ENCODE assay signal across 8 mouse cellular contexts in the genomic region with DNA sequence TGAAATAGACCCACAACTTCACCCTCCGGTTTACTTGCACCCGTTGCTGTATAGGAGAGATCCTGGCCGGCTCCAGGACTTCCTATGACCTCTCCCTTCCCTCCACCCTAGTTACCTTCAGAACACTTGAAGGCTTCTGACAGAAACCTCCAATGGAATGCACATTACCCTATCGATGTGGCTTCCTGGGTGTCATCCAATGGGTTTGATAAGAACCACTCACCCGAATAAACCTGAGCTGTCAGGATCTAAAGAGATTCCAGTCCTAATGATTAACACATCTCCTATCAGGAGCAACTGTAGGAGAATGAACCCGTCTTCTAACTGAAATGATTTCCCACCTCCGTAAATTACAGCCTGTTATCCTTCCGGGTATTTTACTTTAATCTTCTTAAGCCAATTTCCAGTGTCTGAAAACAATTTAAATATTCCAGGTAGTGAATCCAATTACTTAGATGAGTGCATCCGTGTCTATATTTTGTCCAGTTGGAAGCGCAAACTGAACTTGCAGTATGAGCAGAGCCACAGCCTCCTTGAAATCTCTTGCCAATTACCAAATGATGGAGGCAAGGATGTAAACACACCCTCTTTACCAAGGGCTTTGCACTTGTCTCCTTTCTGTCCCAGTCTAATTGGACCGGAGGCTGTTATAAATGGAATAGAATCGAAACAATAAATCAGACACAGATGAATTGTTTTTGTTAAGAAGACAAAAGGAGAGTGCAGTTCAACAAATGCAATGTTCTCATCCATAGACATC. TPM values are rescaled to one million over a fixed set of nuclear protein-coding genes. Genes with fewer than 3 reads are reported as not detected.
A peak's percentile ranks its signal among the peaks of the same experiment; 100 is the strongest.
DNase-seq lines count a peak whose midpoint lies in the region; ATAC-seq lines count a peak whose summit lies in the region.

No protein-coding gene starts in this region.

- H3K27ac ChIP-seq in lung, embryonic 16.5 days (ENCODE audit: low read length), result no peak overlapping the region
- H3K27ac ChIP-seq in hindbrain, embryonic 10.5 days, result no peak overlapping the region
- no peak overlapping the region for H3K27ac ChIP-seq in liver, embryonic 11.5 days (ENCODE audit: low read depth, low read length)
- H3K27ac ChIP-seq in stomach, embryonic 15.5 days, result no peak overlapping the region

- H3K9me3 ChIP-seq in lung, embryonic 16.5 days (ENCODE audit: control insufficient read depth, low read length), result no peaks in the 10 kb centered on the region
- H3K9me3 ChIP-seq in hindbrain, embryonic 10.5 days, result no peaks in the 10 kb centered on the region
- no peaks in the 10 kb centered on the region for H3K9me3 ChIP-seq in liver, embryonic 11.5 days (ENCODE audit: control insufficient read depth, low read length)
- H3K9me3 ChIP-seq in stomach, embryonic 15.5 days, result no peaks in the 10 kb centered on the region

- H3K4me3 ChIP-seq in lung, embryonic 16.5 days (ENCODE audit: low read length), result peak overlapping the region; percentile 84
- H3K4me3 ChIP-seq in hindbrain, embryonic 10.5 days, result peak overlapping the region; percentile 74
- no peak overlapping the region for H3K4me3 ChIP-seq in liver, embryonic 11.5 days (ENCODE audit: low read depth, low read length)
- H3K4me3 ChIP-seq in stomach, embryonic 15.5 days (replicated peaks), result peak overlapping the region; percentile 83

- no peak for ATAC-seq in lung, embryonic 16.5 days (ENCODE audit: low read depth)
- no peak for ATAC-seq in liver, embryonic 11.5 days (replicated peaks; ENCODE audit: low FRiP score)
- no peak for ATAC-seq in stomach, embryonic 15.5 days (ENCODE audit: insufficient read depth, low FRiP score, low read depth)

- peak overlapping the region; percentile 95 for H3K4me2 ChIP-seq in lung, embryonic 16.5 days (ENCODE audit: low read depth, low read length)
- peak overlapping the region; percentile 75 for H3K4me2 ChIP-seq in liver, embryonic 11.5 days
- peak overlapping the region; percentile 92 for H3K4me2 ChIP-seq in stomach, embryonic 15.5 days

- H3K27me3 ChIP-seq in lung, embryonic 16.5 days (ENCODE audit: control insufficient read depth, insufficient read depth, low read depth, low read length), result no peaks in the 10 kb centered on the region
- H3K27me3 ChIP-seq in hindbrain, embryonic 10.5 days (ENCODE audit: insufficient read depth, poor library complexity, severe bottlenecking), result peaks cover 29% of the 10 kb centered on the region
- peaks cover 11% of the 10 kb centered on the region for H3K27me3 ChIP-seq in liver, embryonic 11.5 days (replicated peaks; ENCODE audit: control insufficient read depth, insufficient read depth, low read length)
- H3K27me3 ChIP-seq in stomach, embryonic 15.5 days (replicated peaks), result no peaks in the 10 kb centered on the region

- H3K4me1 ChIP-seq in lung, embryonic 16.5 days (replicated peaks; ENCODE audit: control insufficient read depth, insufficient read depth, low read length), result peaks cover 4% of the 10 kb centered on the region; the same call in 1 of the 2 replicates
- H3K4me1 ChIP-seq in hindbrain, embryonic 10.5 days (replicated peaks), result peaks cover 16% of the 10 kb centered on the region
- H3K4me1 ChIP-seq in liver, embryonic 11.5 days (replicated peaks; ENCODE audit: control insufficient read depth, insufficient read depth, low read length), result no peaks in the 10 kb centered on the region
- H3K4me1 ChIP-seq in stomach, embryonic 15.5 days, result 0 out of 2 replicates have a peak, but pooled peaks cover 7% of the 10 kb centered on the region

- no peaks in the 10 kb centered on the region for H3K36me3 ChIP-seq in lung, embryonic 16.5 days (ENCODE audit: control insufficient read depth, insufficient read depth, low read length)
- no peaks in the 10 kb centered on the region for H3K36me3 ChIP-seq in hindbrain, embryonic 10.5 days
- no peaks in the 10 kb centered on the region for H3K36me3 ChIP-seq in liver, embryonic 11.5 days (ENCODE audit: control insufficient read depth, insufficient read depth, low read length)
- no peaks in the 10 kb centered on the region for H3K36me3 ChIP-seq in stomach, embryonic 15.5 days

- no peak overlapping the region for H3K9ac ChIP-seq in lung, embryonic 16.5 days (ENCODE audit: low read length)
- no peak overlapping the region for H3K9ac ChIP-seq in liver, embryonic 11.5 days (ENCODE audit: low read depth, low read length)
- H3K9ac ChIP-seq in stomach, embryonic 15.5 days, result no peak overlapping the region

- DNase-seq in lung, adult 18-20 months, result no peak
- DNase-seq in hindbrain, embryonic 10.5 days (ENCODE audit: low spot score), result no peak
- DNase-seq in liver, embryonic 11.5 days (ENCODE audit: low spot score), result no peak
- DNase-seq in T-cell, adult 2 months (ENCODE audit: low spot score), result no peak
- DNase-seq in adrenal gland, adult 8-10 months, result no peak
- DNase-seq in thymus, postnatal 0 days (ENCODE audit: low spot score), result no peak

- WGBS in lung, embryonic 16.5 days, result 48% methylated on average over 12 of the region's 12 CpGs
- 70% methylated on average over 12 of the region's 12 CpGs for WGBS in hindbrain, embryonic 10.5 days
- 55% methylated on average over 12 of the region's 12 CpGs for WGBS in liver, embryonic 11.5 days
- WGBS in stomach, embryonic 15.5 days, result 47% methylated on average over 12 of the region's 12 CpGs

RNA-seq across cellular contexts. Expression of a gene that starts 1.6 kb away (rescaled TPM):
- polyA plus RNA-seq in lung, embryonic 16.5 days (2015; fragmentation: Nextera tagmentation; extraction: Ambion mirVana), result 10.7 and 11.8 TPM in 2 replicates
- polyA plus RNA-seq in hindbrain, embryonic 10.5 days (2016; fragmentation: Nextera tagmentation; extraction: Ambion mirVana), result 4.6 and 6.7 TPM in 2 replicates
- 5.6 and 7.9 TPM in 2 replicates for polyA plus RNA-seq in liver, embryonic 11.5 days (2014; fragmentation: Nextera tagmentation; extraction: Ambion mirVana)
- polyA plus RNA-seq in stomach, embryonic 15.5 days (2015; fragmentation: Nextera tagmentation; extraction: Ambion mirVana), result 15.9 and 16.4 TPM in 2 replicates
- 100 to 1,000 TPM in 3 of 4 experiments, 10 to 100 TPM in 1; 95.6 to 151 (median 117) TPM for total RNA-seq in adrenal gland, adult 8-10 months (2022)
- polyA plus RNA-seq in thymus, postnatal 0 days (2015; fragmentation: Nextera tagmentation; extraction: Ambion mirVana), result 0.72 and 1.5 TPM in 2 replicates
